Mouse (Mus musculus): ENCODE data around the gene Rpl9-ps1.

- TF ChIP-seq MYOG (IDR thresholded peaks at IDR 0.05; ENCODE audit: control insufficient read depth in 1 of 3, insufficient read depth in 1 of 3, insufficient read length in 2 of 3, low read depth in 2 of 3), result no peak
- TF ChIP-seq E2F4 (IDR thresholded peaks at IDR 0.05; ENCODE audit: insufficient read depth), result no peak
- no peak for TF ChIP-seq POLR2A (IDR thresholded peaks at IDR 0.05; ENCODE audit: insufficient read length, low read depth)
- TF ChIP-seq POLR2AphosphoS2 (IDR thresholded peaks at IDR 0.05; ENCODE audit: insufficient read length, low read depth), result no peak
- peak; percentile 43 for TF ChIP-seq USF1 (IDR thresholded peaks at IDR 0.05; ENCODE audit: low read depth)
- TF ChIP-seq TCF3 (IDR thresholded peaks at IDR 0.05; ENCODE audit: insufficient read length, low read depth), result no peak
- no peak for TF ChIP-seq CEBPB (IDR thresholded peaks at IDR 0.05; ENCODE audit: insufficient read depth, poor library complexity, severe bottlenecking)
- no peak for TF ChIP-seq SRF (IDR thresholded peaks at IDR 0.05; ENCODE audit: control insufficient read depth, insufficient read length, low read depth)
Measured at GRCm38 (mm10) chr11:83689918-83690317, 44.5 kb upstream of the Rpl9-ps1 start.
